Mouse (Mus musculus): Measurements from ENCODE around the gene Olfr1392. TPM values are rescaled to one million over a fixed set of nuclear protein-coding genes. Genes with fewer than 3 reads are reported as not detected.

The Olfr1392 gene
- polyA plus RNA-seq, 1 experiment from 2014 or later, result not detected

- DNase-seq (ENCODE audit: low spot score), result peak; percentile 17
- Histone ChIP-seq H3K27me3 (ENCODE audit: control insufficient read depth, insufficient read depth, low read length) (no peaks in the 10 kb centered on the region), H3K27ac (replicated peaks; ENCODE audit: low read depth, low read length) (no peak overlapping the region), H3K9me3 (ENCODE audit: control insufficient read depth, low read length) (no peaks in the 10 kb centered on the region), H3K4me2 (ENCODE audit: low read depth, severe bottlenecking) (no peak overlapping the region), H3K36me3 (ENCODE audit: control insufficient read depth, insufficient read depth, low read length) (no peaks in the 10 kb centered on the region), H3K4me1 (ENCODE audit: control insufficient read depth, insufficient read depth, low read length) (peaks cover 16% of the 10 kb centered on the region; the same call in 1 of the 2 replicates), H3K9ac (ENCODE audit: low read length) (no peak overlapping the region), H3K4me3 (ENCODE audit: low read depth, low read length) (no peak overlapping the region)
- ATAC-seq (ENCODE audit: insufficient number of reproducible peaks, low FRiP score, low TSS enrichment, low read depth), result no peak
- WGBS, result 81% methylated on average over 6 of the region's 6 CpGs
Observed at GRCm38 (mm10) chr11:49248974-49249700, 35.9 kb upstream of the Olfr1392 start.

GRCm38 (mm10) chr11:49249811-49250421, 35.2 kb upstream of the Olfr1392 start:
- H3K4me1 ChIP-seq (ENCODE audit: control insufficient read depth, insufficient read depth, low read length), result peaks cover 11% of the 10 kb centered on the region; the same call in 1 of the 2 replicates

GRCm38 (mm10) chr11:49250422-49251379, 34.4 kb upstream of the Olfr1392 start:
- 2% methylated on average over 45 of the region's 45 CpGs for whole genome bisulfite sequencing
- H3K4me1 ChIP-seq (ENCODE audit: control insufficient read depth, insufficient read depth, low read length), result 0 out of 2 replicates have a peak, but pooled peaks cover 6% of the 10 kb centered on the region
- peak overlapping the region; percentile 83 for H3K27ac ChIP-seq (replicated peaks; ENCODE audit: low read depth, low read length)
- H3K36me3 ChIP-seq (ENCODE audit: control insufficient read depth, insufficient read depth, low read length), result no peaks in the 10 kb centered on the region
- H3K27me3 ChIP-seq (ENCODE audit: control insufficient read depth, insufficient read depth, low read length), result no peaks in the 10 kb centered on the region
- DNase-seq (ENCODE audit: low spot score) (peak; percentile 91), ATAC-seq (ENCODE audit: insufficient number of reproducible peaks, low FRiP score, low TSS enrichment, low read depth) (peak; percentile 95)
- H3K9ac ChIP-seq (ENCODE audit: low read length), result peak overlapping the region; percentile 93
- H3K4me3 ChIP-seq (ENCODE audit: low read depth, low read length), result peak overlapping the region; percentile 77
- no peaks in the 10 kb centered on the region for H3K9me3 ChIP-seq (ENCODE audit: control insufficient read depth, low read length)
- H3K4me2 ChIP-seq (ENCODE audit: low read depth, severe bottlenecking), result peak overlapping the region; percentile 75

More at GRCm38 (mm10) chr11:49249811-49250421, 35.2 kb upstream of the Olfr1392 start:
- WGBS, result 26% methylated on average over 10 of the region's 10 CpGs
- Histone ChIP-seq H3K36me3 (ENCODE audit: control insufficient read depth, insufficient read depth, low read length) (no peaks in the 10 kb centered on the region), H3K9ac (ENCODE audit: low read length) (peak overlapping the region; percentile 93), H3K9me3 (ENCODE audit: control insufficient read depth, low read length) (no peaks in the 10 kb centered on the region), H3K27ac (replicated peaks; ENCODE audit: low read depth, low read length) (peak overlapping the region; percentile 83; the same call in 1 of the 2 replicates), H3K27me3 (ENCODE audit: control insufficient read depth, insufficient read depth, low read length) (no peaks in the 10 kb centered on the region), H3K4me3 (ENCODE audit: low read depth, low read length) (peak overlapping the region; percentile 77), H3K4me2 (ENCODE audit: low read depth, severe bottlenecking) (peak overlapping the region; percentile 75)
- DNase-seq (ENCODE audit: low spot score) (no peak), ATAC-seq (ENCODE audit: insufficient number of reproducible peaks, low FRiP score, low TSS enrichment, low read depth) (0 out of 2 replicates have a peak, but pooled peaks have one; percentile 19)

GRCm38 (mm10) chr11:49251380-49251761, 33.7 kb upstream of the Olfr1392 start:
- no peak overlapping the region for H3K27ac ChIP-seq (replicated peaks; ENCODE audit: low read depth, low read length)
- H3K4me3 ChIP-seq (ENCODE audit: low read depth, low read length), result peak overlapping the region; percentile 77
- 0 out of 2 replicates have a peak, but pooled peaks cover 6% of the 10 kb centered on the region for H3K4me1 ChIP-seq (ENCODE audit: control insufficient read depth, insufficient read depth, low read length)
- H3K9ac ChIP-seq (ENCODE audit: low read length), result no peak overlapping the region
- no peaks in the 10 kb centered on the region for H3K27me3 ChIP-seq (ENCODE audit: control insufficient read depth, insufficient read depth, low read length)
- DNase-seq (ENCODE audit: low spot score) (no peak), ATAC-seq (ENCODE audit: insufficient number of reproducible peaks, low FRiP score, low TSS enrichment, low read depth) (no peak)
- H3K36me3 ChIP-seq (ENCODE audit: control insufficient read depth, insufficient read depth, low read length), result no peaks in the 10 kb centered on the region
- H3K4me2 ChIP-seq (ENCODE audit: low read depth, severe bottlenecking), result peak overlapping the region; percentile 75
- H3K9me3 ChIP-seq (ENCODE audit: control insufficient read depth, low read length), result no peaks in the 10 kb centered on the region
- WGBS, result 70% methylated on average over 7 of the region's 7 CpGs

- no peaks in the 10 kb centered on the region for H3K27me3 ChIP-seq (ENCODE audit: control insufficient read depth, insufficient read depth, low read length)
- no peaks in the 10 kb centered on the region for H3K9me3 ChIP-seq (ENCODE audit: control insufficient read depth, low read length)
- H3K36me3 ChIP-seq (ENCODE audit: control insufficient read depth, insufficient read depth, low read length), result no peaks in the 10 kb centered on the region
- DNase-seq (ENCODE audit: low spot score), result no peak
- 96% methylated on average over 5 of the region's 5 CpGs for WGBS
- H3K4me2 ChIP-seq (ENCODE audit: low read depth, severe bottlenecking), result no peak overlapping the region
- ATAC-seq (ENCODE audit: insufficient number of reproducible peaks, low FRiP score, low TSS enrichment, low read depth), result no peak
- no peak overlapping the region for H3K27ac ChIP-seq (replicated peaks; ENCODE audit: low read depth, low read length)
- 0 out of 2 replicates have a peak, but pooled peaks cover 6% of the 10 kb centered on the region for H3K4me1 ChIP-seq (ENCODE audit: control insufficient read depth, insufficient read depth, low read length)
- no peak overlapping the region for H3K4me3 ChIP-seq (ENCODE audit: low read depth, low read length)
- H3K9ac ChIP-seq (ENCODE audit: low read length), result no peak overlapping the region
Observed at GRCm38 (mm10) chr11:49252048-49252447, 33.0 kb upstream of the Olfr1392 start.

- 96% methylated on average over 6 of the region's 6 CpGs for WGBS
- ATAC-seq (ENCODE audit: insufficient number of reproducible peaks, low FRiP score, low TSS enrichment, low read depth), result no peak
- no peaks in the 10 kb centered on the region for H3K27me3 ChIP-seq (ENCODE audit: control insufficient read depth, insufficient read depth, low read length)
- no peaks in the 10 kb centered on the region for H3K9me3 ChIP-seq (ENCODE audit: control insufficient read depth, low read length)
- no peak overlapping the region for H3K9ac ChIP-seq (ENCODE audit: low read length)
- H3K27ac ChIP-seq (replicated peaks; ENCODE audit: low read depth, low read length), result no peak overlapping the region
- no peaks in the 10 kb centered on the region for H3K36me3 ChIP-seq (ENCODE audit: control insufficient read depth, insufficient read depth, low read length)
- DNase-seq (ENCODE audit: low spot score), result no peak
- H3K4me1 ChIP-seq (ENCODE audit: control insufficient read depth, insufficient read depth, low read length), result 0 out of 2 replicates have a peak, but pooled peaks cover 6% of the 10 kb centered on the region
- no peak overlapping the region for H3K4me2 ChIP-seq (ENCODE audit: low read depth, severe bottlenecking)
- H3K4me3 ChIP-seq (ENCODE audit: low read depth, low read length), result no peak overlapping the region
Observed at GRCm38 (mm10) chr11:49253035-49253434, 32.0 kb upstream of the Olfr1392 start.

GRCm38 (mm10) chr11:49259296-49259695, 25.8 kb upstream of the Olfr1392 start:
- no peaks in the 10 kb centered on the region for H3K27me3 ChIP-seq (ENCODE audit: control insufficient read depth, insufficient read depth, low read length)
- no peaks in the 10 kb centered on the region for H3K9me3 ChIP-seq (ENCODE audit: control insufficient read depth, low read length)
- no peak for DNase-seq (ENCODE audit: low spot score)
- H3K9ac ChIP-seq (ENCODE audit: low read length), result no peak overlapping the region
- no peaks in the 10 kb centered on the region for H3K4me1 ChIP-seq (ENCODE audit: control insufficient read depth, insufficient read depth, low read length)
- 87% methylated on average over 2 of the region's 2 CpGs for WGBS
- H3K36me3 ChIP-seq (ENCODE audit: control insufficient read depth, insufficient read depth, low read length), result peaks cover 12% of the 10 kb centered on the region; the same call in 1 of the 2 replicates
- no peak overlapping the region for H3K27ac ChIP-seq (replicated peaks; ENCODE audit: low read depth, low read length)
- H3K4me3 ChIP-seq (ENCODE audit: low read depth, low read length), result no peak overlapping the region
- no peak overlapping the region for H3K4me2 ChIP-seq (ENCODE audit: low read depth, severe bottlenecking)
- ATAC-seq (ENCODE audit: insufficient number of reproducible peaks, low FRiP score, low TSS enrichment, low read depth), result no peak

- Histone ChIP-seq H3K4me2 (ENCODE audit: low read depth, severe bottlenecking) (no peak overlapping the region), H3K4me1 (ENCODE audit: control insufficient read depth, insufficient read depth, low read length) (no peaks in the 10 kb centered on the region), H3K9ac (ENCODE audit: low read length) (no peak overlapping the region), H3K36me3 (ENCODE audit: control insufficient read depth, insufficient read depth, low read length) (peaks cover 12% of the 10 kb centered on the region; the same call in 1 of the 2 replicates), H3K9me3 (ENCODE audit: control insufficient read depth, low read length) (no peaks in the 10 kb centered on the region), H3K27ac (replicated peaks; ENCODE audit: low read depth, low read length) (no peak overlapping the region), H3K4me3 (ENCODE audit: low read depth, low read length) (no peak overlapping the region), H3K27me3 (ENCODE audit: control insufficient read depth, insufficient read depth, low read length) (no peaks in the 10 kb centered on the region)
- ATAC-seq (ENCODE audit: insufficient number of reproducible peaks, low FRiP score, low TSS enrichment, low read depth) (no peak), DNase-seq (ENCODE audit: low spot score) (no peak)
- 84% methylated on average over 1 of the region's 1 CpGs for WGBS
Observed at GRCm38 (mm10) chr11:49259829-49260228, 25.3 kb upstream of the Olfr1392 start.
